Mouse (Mus musculus) CH12.LX (cell line): Measurements from ENCODE around the gene Hdac11.

Experiments
- MAFK ChIP-seq: IDR thresholded peaks from 2 replicates; pipeline ENCODE4 v1.6.1; 2011; ENCODE audit warnings: low read length, improper control_type of control experiment; ENCODE audit not compliant: insufficient replicate concordance
- POLR2A ChIP-seq: IDR thresholded peaks from 2 replicates; pipeline ENCODE4 v1.6.1; 2011; ENCODE audit warnings: low read depth, mild to moderate bottlenecking, improper control_type of control experiment, low read length
- TCF12 ChIP-seq: IDR thresholded peaks from 2 replicates; pipeline ENCODE4 v1.6.1; 2014; ENCODE audit warnings: low read depth, mild to moderate bottlenecking, inconsistent platforms, low read length, improper control_type of control experiment
- ZNF384 ChIP-seq: IDR thresholded peaks from 2 replicates; pipeline ENCODE4 v1.6.1; 2012; ENCODE audit warnings: low read depth, low read length, improper control_type of control experiment, inconsistent platforms

GRCm38 (mm10) chr6:91159047-91159446 lies 2.6 kb downstream of the Hdac11 start:
- TF ChIP-seq ZNF384, result no peak
- no peak for TF ChIP-seq TCF12
- TF ChIP-seq POLR2A, result no peak
- TF ChIP-seq MAFK, result no peak
